Mouse (Mus musculus) intestine, postnatal 0 days (tissue): Measurements from ENCODE around the gene Thrb. TPM values are rescaled to one million over a fixed set of nuclear protein-coding genes. Genes with fewer than 3 reads are reported as not detected.
A peak's percentile ranks its signal among the peaks of the same experiment; 100 is the strongest.

Source experiments
- ATAC-seq: fragments of 200-750 bp; cut with Nextera tagmentation; 2 replicates; pipeline ENCODE4 v1.8.0; 2017; ENCODE audit warnings: mild to moderate bottlenecking, moderate TSS enrichment, moderate library complexity
- H3K27ac ChIP-seq: fragments of 300-500 bp; sonication (generic); 2 replicates; pipeline ENCODE4 v1.5.1; 2014; ENCODE audit warnings: mild to moderate bottlenecking, low read depth, low read length, moderate library complexity
- H3K27me3 ChIP-seq: fragments of 300-500 bp; sonication (generic); replicated peaks from 2 replicates; pipeline ENCODE4 v1.6.1; 2014; ENCODE audit warnings: low read length, mixed read lengths; ENCODE audit not compliant: control insufficient read depth, insufficient read depth
- H3K36me3 ChIP-seq: fragments of 300-500 bp; sonication (generic); 2 replicates; pipeline ENCODE4 v1.6.1; 2014; ENCODE audit warnings: mild to moderate bottlenecking, moderate library complexity; ENCODE audit not compliant: control insufficient read depth, insufficient read depth
- H3K4me1 ChIP-seq: fragments of 300-500 bp; sonication (generic); replicated peaks from 2 replicates; pipeline ENCODE4 v1.6.1; 2014; ENCODE audit warnings: antibody characterized with exemption, low read length, mixed read lengths; ENCODE audit not compliant: control insufficient read depth, insufficient read depth
- H3K4me2 ChIP-seq: fragments of 300-500 bp; sonication (generic); replicated peaks from 2 replicates; pipeline ENCODE4 v1.6.1; 2014; ENCODE audit warnings: low read depth, mild to moderate bottlenecking, moderate library complexity
- H3K4me3 ChIP-seq: fragments of 300-500 bp; sonication (generic); 2 replicates; pipeline ENCODE4 v1.5.1; 2014; ENCODE audit warnings: low read depth, low read length
- H3K9ac ChIP-seq: fragments of 300-500 bp; sonication (generic); 2 replicates; pipeline ENCODE4 v1.6.1; 2014; ENCODE audit warnings: mild to moderate bottlenecking, low read depth, low read length
- H3K9me3 ChIP-seq: fragments of 300-500 bp; sonication (generic); 2 replicates; pipeline ENCODE4 v1.6.1; 2016; ENCODE audit warnings: mixed run types; ENCODE audit not compliant: control insufficient read depth
- CTCF ChIP-seq: sonication (generic); IDR thresholded peaks from 2 replicates; pipeline ENCODE4 v1.5.1; 2016; ENCODE audit warnings: low read depth, mild to moderate bottlenecking, control low read depth, antibody characterized with exemption, moderate library complexity
- WGBS: fragments of 180-500 bp; shearing (Covaris S2); extraction: QIAGEN DNeasy Blood & Tissue Kit; methylation state at CpG from one replicate; pipeline ENCODE4 v1.1.7; 2014; 5-methylcytosine and 5-hydroxymethylcytosine counted together
- polyA plus RNA-seq: library from polyadenylated mRNA; unstranded; fragments of >200 nt; fragmentation: Nextera tagmentation; extraction: Ambion mirVana; gene quantifications from 2 replicates; pipeline ENCODE4 v1.2.1, GENCODE M21; 2015

The Thrb gene
- polyA plus RNA-seq, 1 experiment from 2014 or later = 5.8 TPM

GRCm38 (mm10) chr14:17733779-17734137 lies 73.7 kb downstream of the Thrb start:
- H3K27me3 ChIP-seq = no peaks in the 10 kb centered on the region
- no peak for ATAC-seq
- TF ChIP-seq CTCF = no peak
- H3K4me2 ChIP-seq = no peak overlapping the region
- no peaks in the 10 kb centered on the region for H3K4me1 ChIP-seq
- no peak overlapping the region for H3K27ac ChIP-seq
- 71% methylated on average over 2 of the region's 2 CpGs for WGBS
- no peak overlapping the region for H3K4me3 ChIP-seq
- no peak overlapping the region for H3K9ac ChIP-seq
- H3K36me3 ChIP-seq = no peaks in the 10 kb centered on the region
- no peaks in the 10 kb centered on the region for H3K9me3 ChIP-seq

GRCm38 (mm10) chr14:17735440-17735839 lies 75.4 kb downstream of the Thrb start:
- Histone ChIP-seq H3K4me3 (no peak overlapping the region), H3K36me3 (no peaks in the 10 kb centered on the region), H3K4me1 (no peaks in the 10 kb centered on the region), H3K9me3 (no peaks in the 10 kb centered on the region), H3K4me2 (no peak overlapping the region), H3K27ac (no peak overlapping the region), H3K27me3 (no peaks in the 10 kb centered on the region), H3K9ac (no peak overlapping the region)
- 79% methylated on average over 6 of the region's 6 CpGs for WGBS
- TF ChIP-seq CTCF = no peak
- no peak for ATAC-seq

- no peak overlapping the region for H3K4me3 ChIP-seq
- no peak for ATAC-seq
- no peaks in the 10 kb centered on the region for H3K9me3 ChIP-seq
- H3K4me1 ChIP-seq = no peaks in the 10 kb centered on the region
- no peaks in the 10 kb centered on the region for H3K27me3 ChIP-seq
- 36% methylated on average over 3 of the region's 3 CpGs for WGBS
- H3K27ac ChIP-seq = no peak overlapping the region
- TF ChIP-seq CTCF = no peak
- H3K36me3 ChIP-seq = no peaks in the 10 kb centered on the region
- H3K4me2 ChIP-seq = no peak overlapping the region
- H3K9ac ChIP-seq = no peak overlapping the region
Observed at GRCm38 (mm10) chr14:17740903-17741302, 80.8 kb downstream of the Thrb start.

GRCm38 (mm10) chr14:17742264-17742663 lies 82.2 kb downstream of the Thrb start:
- Histone ChIP-seq H3K27me3 (no peaks in the 10 kb centered on the region), H3K9ac (no peak overlapping the region), H3K9me3 (no peaks in the 10 kb centered on the region), H3K27ac (no peak overlapping the region), H3K4me2 (no peak overlapping the region), H3K4me3 (no peak overlapping the region), H3K36me3 (no peaks in the 10 kb centered on the region), H3K4me1 (no peaks in the 10 kb centered on the region)
- ATAC-seq = no peak
- WGBS = 30% methylated on average over 2 of the region's 2 CpGs
- no peak for TF ChIP-seq CTCF

GRCm38 (mm10) chr14:17742902-17743712 lies 83.0 kb downstream of the Thrb start:
- 0 out of 2 replicates have a peak, but pooled peaks have one; percentile 43 for ATAC-seq
- Histone ChIP-seq H3K4me1 (no peaks in the 10 kb centered on the region), H3K9ac (0 out of 2 replicates have a peak overlapping the region, but pooled peaks have one; percentile 5), H3K27me3 (no peaks in the 10 kb centered on the region), H3K4me3 (no peak overlapping the region), H3K27ac (no peak overlapping the region; the same call in 1 of the 2 replicates), H3K9me3 (no peaks in the 10 kb centered on the region), H3K36me3 (no peaks in the 10 kb centered on the region), H3K4me2 (peak overlapping the region; percentile 37)
- TF ChIP-seq CTCF = no peak
- WGBS = 24% methylated on average over 9 of the region's 9 CpGs

- WGBS = 13% methylated on average over 2 of the region's 2 CpGs
Observed at GRCm38 (mm10) chr14:17743713-17744158, 83.7 kb downstream of the Thrb start.

More at GRCm38 (mm10) chr14:17743713-17744158, 83.7 kb downstream of the Thrb start:
- Histone ChIP-seq H3K4me3 (no peak overlapping the region), H3K9me3 (no peaks in the 10 kb centered on the region), H3K9ac (0 out of 2 replicates have a peak overlapping the region, but pooled peaks have one; percentile 5), H3K4me2 (peak overlapping the region; percentile 37), H3K4me1 (no peaks in the 10 kb centered on the region), H3K27ac (no peak overlapping the region; the same call in 1 of the 2 replicates), H3K36me3 (no peaks in the 10 kb centered on the region), H3K27me3 (no peaks in the 10 kb centered on the region)
- TF ChIP-seq CTCF = no peak
- no peak for ATAC-seq
